Mouse (Mus musculus) left cerebral cortex, adult 11 months (tissue): ENCODE data around the gene 4921509C19Rik.
A peak's percentile ranks its signal among the peaks of the same experiment; 100 is the strongest.
"Not testable (repeated sequence)": the region's sequence is repeated elsewhere in the genome, so short reads cannot be mapped to it uniquely, and the experiment has no call there.

Experiments used
- DNase-seq: peaks from one replicate; pipeline ENCODE4 v3.0.0; 2022; ENCODE audit warnings: low spot score

4921509C19Rik gene

GRCm38 (mm10) chr2:151476053-151476452 lies at the start of gene 4921509C19Rik:
Gene 4921509C19Rik, minus strand, starts transcription at chr2:151476153.
- not testable (repeated sequence) for DNase-seq

GRCm38 (mm10) chr2:151525520-151525919 lies 49.6 kb upstream of the 4921509C19Rik start:
- no peak for DNase-seq

DNA sequence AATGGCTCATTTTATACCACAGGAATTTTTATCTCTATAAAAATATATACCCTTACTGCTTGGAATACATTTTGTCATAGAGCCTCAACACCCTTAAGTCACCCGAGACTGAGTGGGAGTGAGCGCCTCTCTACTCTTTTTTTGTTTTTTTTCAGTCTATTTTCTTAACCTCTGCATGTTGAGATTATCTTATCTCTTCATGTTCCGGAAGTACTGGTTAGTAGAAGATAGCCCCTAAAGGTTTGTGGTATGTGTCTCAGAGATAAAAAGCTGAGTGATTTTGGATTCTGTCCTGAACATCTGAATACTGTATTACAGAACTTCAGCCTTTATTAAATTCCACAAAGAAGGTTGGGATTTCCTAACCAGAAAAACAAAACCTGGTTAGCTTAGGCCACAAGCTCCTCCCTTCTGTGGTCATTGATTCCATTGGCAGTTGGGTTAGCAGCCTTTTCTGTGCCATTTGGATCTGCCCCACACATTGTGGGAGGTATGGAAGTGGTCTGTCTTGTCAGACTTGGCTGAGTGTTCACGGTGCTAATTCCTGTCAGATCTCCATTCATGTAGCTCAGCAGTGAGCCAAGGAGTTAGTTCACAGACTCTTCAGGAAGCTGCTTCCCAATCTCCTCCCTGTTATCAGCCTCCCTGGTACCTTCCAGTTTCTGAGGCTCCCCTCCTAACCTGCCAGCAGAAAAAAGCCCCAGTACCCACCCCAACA lies 48.5 kb upstream of the 4921509C19Rik start:
- no peak for DNase-seq

- no peak for DNase-seq
These were observed 43.0 kb upstream of the 4921509C19Rik start for GRCm38 (mm10) chr2:151519000-151519399.

DNA sequence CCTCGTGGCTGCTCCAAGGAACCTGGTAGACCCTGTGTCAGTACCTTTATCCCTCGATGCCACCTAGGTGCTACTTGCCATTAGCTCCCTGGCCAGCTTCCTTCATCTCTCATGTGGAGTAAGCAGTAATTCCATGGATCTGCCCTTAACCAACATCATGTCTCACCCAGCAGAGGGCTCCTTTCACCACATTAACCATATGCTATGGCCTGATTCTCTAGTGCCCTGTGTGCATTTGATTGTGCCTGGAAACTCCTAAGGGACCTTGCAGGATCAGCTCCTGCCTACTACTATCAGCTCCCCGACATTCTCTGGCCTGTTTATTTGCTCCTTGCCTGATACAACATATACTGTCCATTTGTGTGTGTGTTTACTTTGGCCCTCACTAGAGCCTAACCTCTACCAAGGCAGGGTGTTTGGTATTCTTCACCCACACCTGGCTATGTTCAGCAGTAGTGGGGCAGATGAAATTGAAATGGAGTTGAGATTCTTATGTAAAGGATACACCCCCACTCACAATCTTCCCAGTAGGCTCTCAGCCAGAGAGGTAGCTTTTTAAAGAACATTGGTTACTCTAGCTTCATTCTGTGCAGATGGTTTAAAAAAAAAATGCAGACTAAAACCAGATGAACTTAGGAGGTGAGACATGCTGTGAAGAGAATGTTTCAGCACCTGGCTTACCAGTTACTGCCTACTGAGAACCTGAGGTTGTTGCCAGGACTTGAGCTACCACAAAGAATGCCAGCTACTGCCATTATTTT lies 37.8 kb upstream of the 4921509C19Rik start:
- DNase-seq, result peak; percentile 63

- no peak for DNase-seq
These were observed 36.2 kb upstream of the 4921509C19Rik start for GRCm38 (mm10) chr2:151512199-151512598.

- no peak for DNase-seq
These were observed 28.3 kb upstream of the 4921509C19Rik start for GRCm38 (mm10) chr2:151504226-151504625.

DNA sequence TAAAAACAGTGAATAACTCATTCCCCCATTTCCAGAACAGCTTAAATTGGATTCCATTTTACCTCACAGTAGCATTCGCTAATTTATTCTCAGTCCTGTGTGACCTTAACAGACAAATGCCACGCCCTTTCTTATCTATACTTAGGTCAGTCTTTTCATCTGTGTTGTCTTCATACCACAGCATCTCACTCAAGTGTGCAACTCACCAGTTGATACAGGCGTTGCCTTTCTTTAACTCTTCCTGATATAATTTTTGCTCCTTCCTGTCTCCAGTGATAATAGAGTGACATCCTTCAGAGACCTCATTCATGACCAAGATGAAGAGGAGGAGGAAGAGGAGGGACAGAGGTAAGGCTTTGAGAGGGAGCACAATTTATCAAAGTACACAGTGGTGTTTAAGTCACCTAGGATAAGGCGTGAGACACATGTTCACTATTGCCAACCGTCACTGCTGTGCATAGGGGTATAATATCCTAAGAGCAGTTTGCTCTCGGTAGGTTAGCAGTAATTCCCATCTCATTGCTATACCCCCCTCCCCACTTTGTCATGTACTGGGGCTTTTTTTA lies 24.6 kb upstream of the 4921509C19Rik start:
- DNase-seq, result no peak

GRCm38 (mm10) chr2:151498358-151498757 lies 22.4 kb upstream of the 4921509C19Rik start:
- DNase-seq, result no peak

GRCm38 (mm10) chr2:151494035-151494803 lies 18.3 kb upstream of the 4921509C19Rik start, which contains the start of gene Nsfl1c:
Gene Nsfl1c, plus strand, starts transcription at chr2:151494182.
- DNase-seq, result peak; percentile 89

DNA sequence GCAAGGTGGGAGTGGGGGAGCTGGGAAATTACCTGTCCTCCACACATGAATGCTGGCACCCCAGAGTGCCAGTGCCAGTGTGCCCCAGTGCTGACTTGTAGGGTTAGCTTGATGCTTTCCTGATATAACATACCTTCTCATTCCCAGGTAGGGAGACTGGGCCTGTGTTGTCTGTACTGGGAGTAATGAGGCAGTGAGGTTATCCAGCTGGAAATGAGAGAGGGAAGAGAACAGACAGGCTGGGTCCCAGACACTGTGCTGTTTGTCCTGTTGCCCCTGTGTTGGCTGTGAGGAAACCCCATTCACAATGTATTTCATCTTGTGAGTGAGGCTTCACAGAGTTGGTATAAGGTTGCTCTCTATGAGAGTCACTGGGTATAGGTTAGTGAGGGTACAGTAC lies 10.5 kb upstream of the 4921509C19Rik start:
- no peak for DNase-seq

DNA sequence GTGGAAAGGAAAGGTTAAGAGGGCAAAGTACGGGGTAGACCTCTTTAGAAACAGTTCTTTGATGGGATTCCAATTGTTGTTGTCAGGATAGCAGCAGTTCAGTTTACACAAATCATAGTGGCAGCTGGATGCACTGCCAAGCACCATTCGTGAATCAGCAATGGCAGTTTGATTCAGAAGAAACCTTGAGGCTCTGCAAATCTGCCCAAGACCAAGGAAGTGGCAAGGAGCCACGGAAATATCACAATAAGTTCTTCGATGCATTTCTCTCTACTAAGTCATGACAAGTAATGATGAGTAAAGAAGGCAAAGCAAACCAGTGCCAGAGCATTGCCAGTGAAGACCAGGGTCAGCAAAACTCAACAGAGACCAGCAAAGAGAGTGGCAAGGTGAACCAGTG lies 41.0 kb downstream of the 4921509C19Rik start:
- not testable (repeated sequence) for DNase-seq

GRCm38 (mm10) chr2:151434203-151434602 lies 41.8 kb downstream of the 4921509C19Rik start:
- DNase-seq, result not testable (repeated sequence)
